Mouse (Mus musculus): Measurements from ENCODE around the gene Prkar2a. TPM values are rescaled to one million over a fixed set of nuclear protein-coding genes. Genes with fewer than 3 reads are reported as not detected.

The Prkar2a gene
- polyA plus RNA-seq, 1 experiment = 5.7 TPM

- no peak overlapping the region for H3K4me3 ChIP-seq (ENCODE audit: control insufficient read depth, insufficient read depth, low read length)
- peaks cover 12% of the 10 kb centered on the region for H3K4me1 ChIP-seq (replicated peaks; ENCODE audit: control insufficient read depth, insufficient read depth, low read length)
- TF ChIP-seq CTCF (IDR thresholded peaks at IDR 0.05; ENCODE audit: borderline replicate concordance, control insufficient read depth, extremely low read depth, insufficient read depth, low read length, poor library complexity) (no peak), POLR2A (IDR thresholded peaks at IDR 0.05; ENCODE audit: control insufficient read depth, extremely low read depth, insufficient read depth, low read length, poor library complexity) (no peak)
- H3K27me3 ChIP-seq (ENCODE audit: control insufficient read depth, insufficient read depth, low read length) = no peaks in the 10 kb centered on the region
- no peak overlapping the region for H3K27ac ChIP-seq (ENCODE audit: control insufficient read depth, insufficient read depth, low read length)
- no peak for DNase-seq
- H3K36me3 ChIP-seq (ENCODE audit: control insufficient read depth, insufficient read depth, low read length) = no peaks in the 10 kb centered on the region
Observed at GRCm38 (mm10) chr9:108785416-108785815, 96.3 kb downstream of the Prkar2a start.

GRCm38 (mm10) chr9:108786494-108786893 lies 97.4 kb downstream of the Prkar2a start:
- WGBS = 92% methylated on average over 1 of the region's 1 CpGs
- DNase-seq = no peak
- no peaks in the 10 kb centered on the region for H3K27me3 ChIP-seq (ENCODE audit: control insufficient read depth, insufficient read depth, low read length)
- TF ChIP-seq POLR2A (IDR thresholded peaks at IDR 0.05; ENCODE audit: control insufficient read depth, extremely low read depth, insufficient read depth, low read length, poor library complexity) (no peak), CTCF (IDR thresholded peaks at IDR 0.05; ENCODE audit: borderline replicate concordance, control insufficient read depth, extremely low read depth, insufficient read depth, low read length, poor library complexity) (no peak)
- peaks cover 17% of the 10 kb centered on the region for H3K4me1 ChIP-seq (replicated peaks; ENCODE audit: control insufficient read depth, insufficient read depth, low read length)
- H3K36me3 ChIP-seq (ENCODE audit: control insufficient read depth, insufficient read depth, low read length) = no peaks in the 10 kb centered on the region
- no peak overlapping the region for H3K27ac ChIP-seq (ENCODE audit: control insufficient read depth, insufficient read depth, low read length)
- H3K4me3 ChIP-seq (ENCODE audit: control insufficient read depth, insufficient read depth, low read length) = no peak overlapping the region

DNA sequence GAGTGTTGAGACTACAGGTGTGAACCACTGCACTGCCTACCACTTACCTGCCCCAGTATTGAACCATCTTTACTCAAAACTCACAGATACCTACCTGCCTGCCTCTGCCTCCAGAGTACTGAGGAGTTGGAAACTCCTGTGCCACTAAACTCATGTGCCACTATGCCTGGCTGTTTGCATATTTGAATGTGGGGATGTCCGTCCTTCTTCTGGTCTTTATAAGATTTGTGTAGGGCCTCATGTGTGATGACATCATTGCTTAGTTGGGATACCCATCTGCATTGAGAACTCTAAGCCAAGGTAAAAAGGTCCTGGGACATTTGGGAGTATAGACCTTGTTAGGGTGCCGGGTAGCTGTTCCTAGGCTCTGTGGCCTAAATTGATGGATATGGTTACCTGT lies 98.0 kb downstream of the Prkar2a start:
- TF ChIP-seq POLR2A (IDR thresholded peaks at IDR 0.05; ENCODE audit: control insufficient read depth, extremely low read depth, insufficient read depth, low read length, poor library complexity) (no peak), CTCF (IDR thresholded peaks at IDR 0.05; ENCODE audit: borderline replicate concordance, control insufficient read depth, extremely low read depth, insufficient read depth, low read length, poor library complexity) (no peak)
- 94% methylated on average over 2 of the region's 2 CpGs for WGBS
- no peak overlapping the region for H3K4me3 ChIP-seq (ENCODE audit: control insufficient read depth, insufficient read depth, low read length)
- no peaks in the 10 kb centered on the region for H3K27me3 ChIP-seq (ENCODE audit: control insufficient read depth, insufficient read depth, low read length)
- no peak for DNase-seq
- peaks cover 21% of the 10 kb centered on the region for H3K4me1 ChIP-seq (replicated peaks; ENCODE audit: control insufficient read depth, insufficient read depth, low read length)
- no peaks in the 10 kb centered on the region for H3K36me3 ChIP-seq (ENCODE audit: control insufficient read depth, insufficient read depth, low read length)
- no peak overlapping the region for H3K27ac ChIP-seq (ENCODE audit: control insufficient read depth, insufficient read depth, low read length)

DNA sequence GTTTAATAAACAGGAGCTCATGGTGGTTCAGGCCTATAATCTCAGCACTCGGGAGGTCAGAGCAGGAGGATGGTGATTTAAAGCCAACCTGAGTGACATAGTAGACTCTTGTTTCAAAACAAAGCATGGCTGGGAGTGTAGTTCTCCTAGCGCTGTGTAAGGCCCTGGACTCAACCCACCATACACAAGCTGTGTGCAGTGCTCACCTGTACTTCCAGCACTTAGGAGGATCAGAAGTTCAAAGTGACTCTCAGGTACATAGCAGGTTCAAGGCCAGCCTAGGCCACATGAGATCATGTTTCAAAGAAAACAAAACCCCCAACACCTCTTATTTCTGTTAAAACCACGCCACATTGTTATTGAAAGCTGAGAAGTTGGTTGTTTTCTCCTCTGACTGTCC lies 99.6 kb downstream of the Prkar2a start:
- Histone ChIP-seq H3K27ac (ENCODE audit: control insufficient read depth, insufficient read depth, low read length) (no peak overlapping the region), H3K36me3 (ENCODE audit: control insufficient read depth, insufficient read depth, low read length) (no peaks in the 10 kb centered on the region), H3K4me1 (replicated peaks; ENCODE audit: control insufficient read depth, insufficient read depth, low read length) (peaks cover 20% of the 10 kb centered on the region)

GRCm38 (mm10) chr9:108792307-108792706 lies 103.2 kb downstream of the Prkar2a start:
- H3K4me1 ChIP-seq (replicated peaks; ENCODE audit: control insufficient read depth, insufficient read depth, low read length) = peaks cover 26% of the 10 kb centered on the region
- TF ChIP-seq POLR2A (IDR thresholded peaks at IDR 0.05; ENCODE audit: control insufficient read depth, extremely low read depth, insufficient read depth, low read length, poor library complexity) (no peak), CTCF (IDR thresholded peaks at IDR 0.05; ENCODE audit: borderline replicate concordance, control insufficient read depth, extremely low read depth, insufficient read depth, low read length, poor library complexity) (no peak)
- WGBS = 73% methylated on average over 1 of the region's 1 CpGs

More for the DNA sequence above, 99.6 kb downstream of the Prkar2a start:
- no peak for DNase-seq
- no peak overlapping the region for H3K4me3 ChIP-seq (ENCODE audit: control insufficient read depth, insufficient read depth, low read length)
- WGBS = 88% methylated on average over 3 of the region's 3 CpGs
- TF ChIP-seq CTCF (IDR thresholded peaks at IDR 0.05; ENCODE audit: borderline replicate concordance, control insufficient read depth, extremely low read depth, insufficient read depth, low read length, poor library complexity) (no peak), POLR2A (IDR thresholded peaks at IDR 0.05; ENCODE audit: control insufficient read depth, extremely low read depth, insufficient read depth, low read length, poor library complexity) (no peak)
- no peaks in the 10 kb centered on the region for H3K27me3 ChIP-seq (ENCODE audit: control insufficient read depth, insufficient read depth, low read length)

DNA sequence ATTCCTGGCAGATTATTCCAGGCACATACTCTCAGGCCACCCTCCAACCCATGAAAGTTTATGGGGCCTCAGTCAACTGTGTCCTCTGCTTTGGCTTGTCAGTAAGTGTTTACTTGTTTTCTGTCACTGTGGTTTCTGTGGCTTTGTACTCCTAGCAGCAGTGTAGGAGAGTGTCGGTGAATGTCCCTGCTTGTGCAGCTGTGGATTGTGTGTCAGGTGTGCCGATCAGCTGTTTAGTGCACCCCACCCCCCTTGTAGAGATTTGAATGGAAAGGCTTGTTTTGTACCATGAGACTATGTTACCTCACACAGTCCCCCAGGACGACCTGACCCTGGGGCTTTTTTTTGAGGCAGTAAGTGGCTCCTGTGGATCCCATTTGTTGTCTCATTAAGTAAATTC lies 103.6 kb downstream of the Prkar2a start:
- peaks cover 18% of the 10 kb centered on the region for H3K36me3 ChIP-seq (ENCODE audit: control insufficient read depth, insufficient read depth, low read length)
- WGBS = 0% methylated on average over 3 of the region's 3 CpGs
- no peak overlapping the region for H3K4me3 ChIP-seq (ENCODE audit: control insufficient read depth, insufficient read depth, low read length)
- H3K27ac ChIP-seq (ENCODE audit: control insufficient read depth, insufficient read depth, low read length) = peak overlapping the region; percentile 49; the same call in 1 of the 2 replicates
- DNase-seq = peak; percentile 67
- TF ChIP-seq POLR2A (IDR thresholded peaks at IDR 0.05; ENCODE audit: control insufficient read depth, extremely low read depth, insufficient read depth, low read length, poor library complexity) = no peak
- TF ChIP-seq CTCF (IDR thresholded peaks at IDR 0.05; ENCODE audit: borderline replicate concordance, control insufficient read depth, extremely low read depth, insufficient read depth, low read length, poor library complexity) = no peak
- H3K4me1 ChIP-seq (replicated peaks; ENCODE audit: control insufficient read depth, insufficient read depth, low read length) = peaks cover 26% of the 10 kb centered on the region
- no peaks in the 10 kb centered on the region for H3K27me3 ChIP-seq (ENCODE audit: control insufficient read depth, insufficient read depth, low read length)

More at GRCm38 (mm10) chr9:108792307-108792706, 103.2 kb downstream of the Prkar2a start:
- Histone ChIP-seq H3K27ac (ENCODE audit: control insufficient read depth, insufficient read depth, low read length) (peak overlapping the region; percentile 49; the same call in 1 of the 2 replicates), H3K4me3 (ENCODE audit: control insufficient read depth, insufficient read depth, low read length) (no peak overlapping the region), H3K27me3 (ENCODE audit: control insufficient read depth, insufficient read depth, low read length) (no peaks in the 10 kb centered on the region), H3K36me3 (ENCODE audit: control insufficient read depth, insufficient read depth, low read length) (peaks cover 14% of the 10 kb centered on the region)
- DNase-seq = no peak

DNA sequence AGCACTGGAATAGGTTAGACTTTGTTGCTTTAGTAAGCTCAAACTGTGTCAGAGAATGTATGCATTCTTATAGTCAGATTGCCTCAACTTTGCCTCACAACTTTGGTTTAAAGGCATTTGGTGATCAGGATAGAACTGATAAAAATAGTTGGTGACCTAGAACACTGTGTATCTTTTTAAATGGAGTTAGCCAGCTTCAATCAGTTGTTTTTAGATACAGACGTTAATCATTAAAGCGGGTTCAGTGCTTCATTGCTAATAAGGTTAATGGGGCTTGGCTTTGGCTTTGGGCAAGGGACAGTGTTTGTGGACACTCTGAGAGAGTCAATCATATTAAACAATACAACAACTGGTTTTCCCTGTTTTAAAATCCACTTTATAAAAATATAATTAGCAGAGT lies 106.2 kb downstream of the Prkar2a start:
- no peak for DNase-seq
- Histone ChIP-seq H3K36me3 (ENCODE audit: control insufficient read depth, insufficient read depth, low read length) (peaks cover 43% of the 10 kb centered on the region), H3K27me3 (ENCODE audit: control insufficient read depth, insufficient read depth, low read length) (no peaks in the 10 kb centered on the region), H3K4me3 (ENCODE audit: control insufficient read depth, insufficient read depth, low read length) (no peak overlapping the region), H3K27ac (ENCODE audit: control insufficient read depth, insufficient read depth, low read length) (no peak overlapping the region), H3K4me1 (replicated peaks; ENCODE audit: control insufficient read depth, insufficient read depth, low read length) (peaks cover 24% of the 10 kb centered on the region)
- TF ChIP-seq CTCF (IDR thresholded peaks at IDR 0.05; ENCODE audit: borderline replicate concordance, control insufficient read depth, extremely low read depth, insufficient read depth, low read length, poor library complexity) (no peak), POLR2A (IDR thresholded peaks at IDR 0.05; ENCODE audit: control insufficient read depth, extremely low read depth, insufficient read depth, low read length, poor library complexity) (no peak)
- WGBS = 92% methylated on average over 2 of the region's 2 CpGs

Data from thymus, adult 2 months (tissue).